Comparison of ENCODE assay signal across 16 mouse cellular contexts in the genomic region with DNA sequence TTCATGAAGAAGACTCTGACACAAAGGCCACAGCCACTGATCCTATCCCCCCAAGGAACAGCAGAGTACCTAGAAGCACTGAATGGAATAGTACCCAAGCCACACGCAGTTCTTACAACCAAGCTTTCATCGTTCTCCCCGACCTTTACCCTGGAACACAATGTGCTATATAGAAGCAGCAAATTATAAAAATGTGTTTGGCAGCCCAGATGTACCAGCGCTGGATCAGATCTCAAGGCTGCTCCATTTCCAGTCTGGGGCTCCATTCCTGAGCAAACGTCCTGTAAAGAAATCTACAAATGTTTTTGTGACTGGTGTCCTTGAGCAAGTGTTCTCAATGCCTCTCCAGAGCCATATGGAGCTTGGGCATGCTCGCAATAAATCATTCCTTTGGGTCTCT.
"Had no signal": no experiment of that assay in that cellular context is flagged by ENCODE, and none has a peak within 500 bp of the region (broad histone marks: within the 10 kb centered on the region; RNA-seq: fewer than 3 reads in every experiment).

No protein-coding gene starts in this region.

- H3K9me3 ChIP-seq: midbrain, embryonic 10.5 days; midbrain, embryonic 12.5 days; neural tube, embryonic 12.5 days; stomach, embryonic 15.5 days had no signal

- H3K4me2 ChIP-seq: lung, embryonic 14.5 days; midbrain, embryonic 12.5 days; neural tube, embryonic 12.5 days; stomach, embryonic 15.5 days had no signal

- H3K4me1 ChIP-seq: midbrain, embryonic 10.5 days; midbrain, embryonic 12.5 days; neural tube, embryonic 12.5 days had no signal

- H3K9ac ChIP-seq: liver, embryonic 14.5 days; lung, embryonic 14.5 days; midbrain, embryonic 12.5 days; neural tube, embryonic 12.5 days; stomach, embryonic 15.5 days had no signal

- ATAC-seq: midbrain, embryonic 16.5 days had no signal

- H3K4me3 ChIP-seq: midbrain, embryonic 10.5 days; midbrain, embryonic 12.5 days; neural tube, embryonic 12.5 days; stomach, embryonic 15.5 days had no signal

- H3K27ac ChIP-seq: liver, embryonic 14.5 days; midbrain, embryonic 10.5 days; midbrain, embryonic 12.5 days; neural tube, embryonic 12.5 days; stomach, embryonic 15.5 days had no signal

- DNase-seq: lung, adult 18-20 months; lung, embryonic 14.5 days; lung, postnatal 10 days; lung, postnatal 4 days; midbrain, embryonic 14.5 days; right cerebral cortex, postnatal 14 days; spleen, adult 18-20 months; thymus, adult 18-20 months; thymus, postnatal 14 days; thymus, postnatal 36 days had no signal

- H3K36me3 ChIP-seq: midbrain, embryonic 10.5 days; midbrain, embryonic 12.5 days; neural tube, embryonic 12.5 days; stomach, embryonic 15.5 days had no signal

- H3K27me3 ChIP-seq: midbrain, embryonic 12.5 days; neural tube, embryonic 12.5 days; stomach, embryonic 15.5 days had no signal
